Mouse (Mus musculus): ENCODE measurements around the gene Cnr1.

Gene Cnr1

GRCm38 (mm10) chr4:33924234-33924888, at the start of gene Cnr1:
Gene Cnr1 (plus strand): TSS chr4:33924593.
- peak; percentile 26 to 33 for DNase-seq

- DNase-seq, result no peak
Measured at GRCm38 (mm10) chr4:33879944-33880343, 44.4 kb upstream of the Cnr1 start.

- DNase-seq, result no peak
Measured at GRCm38 (mm10) chr4:33886026-33886425, 38.4 kb upstream of the Cnr1 start.

GRCm38 (mm10) chr4:33889976-33890375, 34.4 kb upstream of the Cnr1 start:
- DNase-seq, result no peak

GRCm38 (mm10) chr4:33892178-33892869, 32.1 kb upstream of the Cnr1 start:
- DNase-seq, result no peak

- no peak for DNase-seq
Measured at GRCm38 (mm10) chr4:33893841-33894240, 30.6 kb upstream of the Cnr1 start.

GRCm38 (mm10) chr4:33895046-33895445, 29.3 kb upstream of the Cnr1 start:
- no peak for DNase-seq

- no peak for DNase-seq
Measured at GRCm38 (mm10) chr4:33895491-33895890, 28.9 kb upstream of the Cnr1 start.

- no peak for DNase-seq
Measured at GRCm38 (mm10) chr4:33901659-33902058, 22.7 kb upstream of the Cnr1 start.

- DNase-seq, result no peak
Measured at GRCm38 (mm10) chr4:33903812-33904340, 20.5 kb upstream of the Cnr1 start.

GRCm38 (mm10) chr4:33904826-33905225, 19.6 kb upstream of the Cnr1 start:
- no peak for DNase-seq

GRCm38 (mm10) chr4:33908786-33909185, 15.6 kb upstream of the Cnr1 start:
- DNase-seq, result no peak

GRCm38 (mm10) chr4:33915730-33916129, 8.7 kb upstream of the Cnr1 start:
- no peak for DNase-seq

GRCm38 (mm10) chr4:33920807-33921206, 3.6 kb upstream of the Cnr1 start:
- DNase-seq, result no peak

- no peak for DNase-seq
Measured at GRCm38 (mm10) chr4:33923151-33923760, 1.1 kb upstream of the Cnr1 start.

GRCm38 (mm10) chr4:33923761-33924233, 596 bp upstream of the Cnr1 start:
- DNase-seq, result no peak

- DNase-seq, result no peak
Measured at GRCm38 (mm10) chr4:33924889-33925245, 474 bp downstream of the Cnr1 start.

- no peak for DNase-seq
Measured at GRCm38 (mm10) chr4:33925489-33925888, 1.1 kb downstream of the Cnr1 start.

- DNase-seq, result no peak
Measured at GRCm38 (mm10) chr4:33926010-33926409, 1.6 kb downstream of the Cnr1 start.

- DNase-seq, result no peak
Measured at GRCm38 (mm10) chr4:33926730-33927263, 2.4 kb downstream of the Cnr1 start.

GRCm38 (mm10) chr4:33927644-33928043, 3.3 kb downstream of the Cnr1 start:
- no peak for DNase-seq

- no peak for DNase-seq
Measured at GRCm38 (mm10) chr4:33928450-33928849, 4.1 kb downstream of the Cnr1 start.

GRCm38 (mm10) chr4:33931347-33931746, 7.0 kb downstream of the Cnr1 start:
- DNase-seq, result no peak

- DNase-seq, result no peak
Measured at GRCm38 (mm10) chr4:33941557-33941956, 17.2 kb downstream of the Cnr1 start.
